Mouse (Mus musculus) T-cell, adult 2 months (primary cell): ENCODE data around the gene Rap1gap.

Source experiments
- DNase-seq: peaks from one replicate; pipeline ENCODE4 v3.0.0; 2022; ENCODE audit warnings: low spot score

Gene Rap1gap

GRCm38 (mm10) chr4:137774505-137774904, 110.0 kb downstream of the Rap1gap start:
- DNase-seq: no peak

DNA sequence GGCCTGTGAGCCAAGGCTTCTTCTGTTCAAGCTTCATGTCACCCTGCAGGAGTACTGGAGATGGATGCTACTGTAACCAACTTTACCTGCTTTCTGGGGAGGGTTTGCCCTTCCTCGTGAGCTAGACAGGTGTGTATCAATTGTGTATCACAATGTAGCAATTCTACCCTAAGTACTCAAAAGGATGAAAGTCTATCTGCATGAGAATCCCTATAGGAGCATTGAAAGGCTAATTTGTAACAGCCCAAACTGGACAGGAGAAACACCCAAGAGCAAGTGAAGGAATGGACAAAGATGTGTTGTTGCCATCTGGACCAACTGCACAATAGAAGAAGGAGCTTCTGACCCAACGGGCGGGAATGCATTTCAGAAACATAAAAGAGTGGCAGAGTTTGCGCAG, 113.3 kb downstream of the Rap1gap start:
- no peak for DNase-seq

DNA sequence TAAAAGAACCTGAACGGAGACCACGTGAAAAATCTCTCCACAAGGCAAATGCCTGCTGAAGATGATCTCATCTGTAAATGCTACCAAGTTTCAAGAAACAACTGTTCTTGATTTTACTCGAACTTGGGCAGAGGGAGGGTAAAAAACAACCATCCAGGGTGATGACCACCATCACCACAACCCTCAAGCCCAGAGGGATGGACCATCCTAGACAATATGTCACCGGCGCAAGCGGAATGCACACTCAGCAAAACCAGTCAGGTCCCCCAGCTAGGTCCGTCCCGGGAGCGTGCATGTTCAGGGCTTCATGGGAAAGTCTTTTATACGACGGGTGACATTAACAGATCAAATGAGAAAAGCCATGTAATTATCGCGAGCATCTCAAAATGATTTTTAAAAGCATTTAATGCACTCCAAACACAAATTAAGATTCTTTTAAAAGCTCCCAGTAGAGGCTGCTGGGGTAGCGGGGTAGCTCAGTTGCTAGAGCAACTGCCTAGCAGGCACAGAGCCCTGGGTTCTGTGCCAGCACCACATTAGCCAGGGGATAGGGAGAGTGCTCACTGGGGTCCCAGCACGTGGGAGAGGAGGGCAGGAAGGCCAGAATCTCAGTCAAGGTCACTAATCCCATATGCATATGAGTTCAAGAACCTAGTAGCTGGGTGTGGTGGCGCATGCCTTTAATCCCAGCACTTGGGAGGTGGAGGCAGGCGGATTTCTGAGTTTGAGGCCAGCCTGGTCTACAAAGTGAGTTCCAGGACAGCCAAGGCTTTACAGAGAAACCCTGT, 114.1 kb downstream of the Rap1gap start:
- DNase-seq: no peak
